Mouse (Mus musculus) liver, embryonic 14.5 days (tissue): ENCODE measurements around the gene Ankrd12.

ENCODE experiments used
- CTCF ChIP-seq: IDR thresholded peaks from 2 replicates; pipeline ENCODE4 v1.5.1; 2016; ENCODE audit warnings: antibody characterized with exemption, low read depth, control low read depth
- EP300 ChIP-seq: IDR thresholded peaks from 2 replicates; pipeline ENCODE4 v1.6.1; 2016; ENCODE audit warnings: antibody characterized with exemption, low read depth

GRCm38 (mm10) chr17:66076934-66077333 is at the start of gene Ankrd12:
- TF ChIP-seq CTCF (no peak), EP300 (no peak)
